Mouse (Mus musculus): Measurements from ENCODE around the gene Pds5a. TPM values are rescaled to one million over a fixed set of nuclear protein-coding genes. Genes with fewer than 3 reads are reported as not detected.
A peak's percentile ranks its signal among the peaks of the same experiment; 100 is the strongest.
"Not testable (repeated sequence)": the region's sequence is repeated elsewhere in the genome, so short reads cannot be mapped to it uniquely, and the experiment has no call there.

Gene Pds5a
- polyA plus RNA-seq, 1 experiment from 2014 or later = 78.4 TPM

GRCm38 (mm10) chr5:65700102-65700501 is 2.0 kb upstream of the Pds5a start:
- Histone ChIP-seq H3K9me3 (ENCODE audit: control insufficient read depth, low read length) (no peaks in the 10 kb centered on the region), H3K4me1 (ENCODE audit: control insufficient read depth, insufficient read depth, low read length) (peaks cover 7% of the 10 kb centered on the region), H3K4me3 (replicated peaks; ENCODE audit: low read depth, low read length) (no peak overlapping the region), H3K36me3 (ENCODE audit: control insufficient read depth, insufficient read depth, low read length) (no peaks in the 10 kb centered on the region), H3K27ac (replicated peaks; ENCODE audit: low read depth, low read length) (no peak overlapping the region), H3K9ac (replicated peaks; ENCODE audit: low read length) (no peak overlapping the region), H3K4me2 (ENCODE audit: low read length) (no peak overlapping the region), H3K27me3 (ENCODE audit: control insufficient read depth, insufficient read depth, low read length) (no peaks in the 10 kb centered on the region)
- no peak for ATAC-seq (ENCODE audit: low FRiP score, low TSS enrichment)
- whole genome bisulfite sequencing = 80% methylated on average over 5 of the region's 5 CpGs
- DNase-seq = no peak

GRCm38 (mm10) chr5:65699146-65699545 is 1.1 kb upstream of the Pds5a start:
- H3K4me1 ChIP-seq (ENCODE audit: control insufficient read depth, insufficient read depth, low read length) = peaks cover 7% of the 10 kb centered on the region
- no peak for ATAC-seq (ENCODE audit: low FRiP score, low TSS enrichment)

GRCm38 (mm10) chr5:65698759-65699136 is 675 bp upstream of the Pds5a start:
- 0 out of 2 replicates have a peak, but pooled peaks cover 7% of the 10 kb centered on the region for H3K36me3 ChIP-seq (ENCODE audit: control insufficient read depth, insufficient read depth, low read length)
- DNase-seq (no peak), ATAC-seq (ENCODE audit: low FRiP score, low TSS enrichment) (no peak)
- no peaks in the 10 kb centered on the region for H3K9me3 ChIP-seq (ENCODE audit: control insufficient read depth, low read length)
- H3K9ac ChIP-seq (replicated peaks; ENCODE audit: low read length) = peak overlapping the region; percentile 92; the same call in 1 of the 2 replicates
- 20% methylated on average over 6 of the region's 6 CpGs for WGBS
- no peaks in the 10 kb centered on the region for H3K27me3 ChIP-seq (ENCODE audit: control insufficient read depth, insufficient read depth, low read length)
- H3K4me3 ChIP-seq (replicated peaks; ENCODE audit: low read depth, low read length) = peak overlapping the region; percentile 70
- peak overlapping the region; percentile 65 for H3K4me2 ChIP-seq (ENCODE audit: low read length)
- peak overlapping the region; percentile 94 for H3K27ac ChIP-seq (replicated peaks; ENCODE audit: low read depth, low read length)
- H3K4me1 ChIP-seq (ENCODE audit: control insufficient read depth, insufficient read depth, low read length) = peaks cover 7% of the 10 kb centered on the region

More at GRCm38 (mm10) chr5:65699146-65699545, 1.1 kb upstream of the Pds5a start:
- peak overlapping the region; percentile 65 for H3K4me2 ChIP-seq (ENCODE audit: low read length)
- H3K4me3 ChIP-seq (replicated peaks; ENCODE audit: low read depth, low read length) = no peak overlapping the region
- H3K27ac ChIP-seq (replicated peaks; ENCODE audit: low read depth, low read length) = no peak overlapping the region
- WGBS = 67% methylated on average over 10 of the region's 10 CpGs
- H3K36me3 ChIP-seq (ENCODE audit: control insufficient read depth, insufficient read depth, low read length) = 0 out of 2 replicates have a peak, but pooled peaks cover 7% of the 10 kb centered on the region
- H3K27me3 ChIP-seq (ENCODE audit: control insufficient read depth, insufficient read depth, low read length) = no peaks in the 10 kb centered on the region
- no peaks in the 10 kb centered on the region for H3K9me3 ChIP-seq (ENCODE audit: control insufficient read depth, low read length)
- H3K9ac ChIP-seq (replicated peaks; ENCODE audit: low read length) = no peak overlapping the region
- no peak for DNase-seq

- H3K27ac ChIP-seq (replicated peaks; ENCODE audit: low read depth, low read length) = peak overlapping the region; percentile 94
- ATAC-seq (ENCODE audit: low FRiP score, low TSS enrichment) = peak; percentile 62; the same call in 1 of the 2 replicates
Measured at GRCm38 (mm10) chr5:65697486-65697835, 612 bp downstream of the Pds5a start.

GRCm38 (mm10) chr5:65696821-65697485 is 1.1 kb downstream of the Pds5a start:
- H3K27ac ChIP-seq (replicated peaks; ENCODE audit: low read depth, low read length) = peak overlapping the region; percentile 94
- 0 out of 2 replicates have a peak, but pooled peaks cover 16% of the 10 kb centered on the region for H3K36me3 ChIP-seq (ENCODE audit: control insufficient read depth, insufficient read depth, low read length)
- peaks cover 7% of the 10 kb centered on the region for H3K4me1 ChIP-seq (ENCODE audit: control insufficient read depth, insufficient read depth, low read length)
- H3K9ac ChIP-seq (replicated peaks; ENCODE audit: low read length) = peak overlapping the region; percentile 92
- DNase-seq = peak; percentile 89
- ATAC-seq (ENCODE audit: low FRiP score, low TSS enrichment) = peak; percentile 19
- H3K4me2 ChIP-seq (ENCODE audit: low read length) = peak overlapping the region; percentile 69
- WGBS = under 1% methylated on average over 58 of the region's 58 CpGs
- H3K4me3 ChIP-seq (replicated peaks; ENCODE audit: low read depth, low read length) = peak overlapping the region; percentile 70
- no peaks in the 10 kb centered on the region for H3K9me3 ChIP-seq (ENCODE audit: control insufficient read depth, low read length)
- no peaks in the 10 kb centered on the region for H3K27me3 ChIP-seq (ENCODE audit: control insufficient read depth, insufficient read depth, low read length)

More at GRCm38 (mm10) chr5:65697486-65697835, 612 bp downstream of the Pds5a start:
- no peaks in the 10 kb centered on the region for H3K9me3 ChIP-seq (ENCODE audit: control insufficient read depth, low read length)
- no peaks in the 10 kb centered on the region for H3K27me3 ChIP-seq (ENCODE audit: control insufficient read depth, insufficient read depth, low read length)
- under 1% methylated on average over 37 of the region's 49 CpGs for whole genome bisulfite sequencing
- H3K36me3 ChIP-seq (ENCODE audit: control insufficient read depth, insufficient read depth, low read length) = 0 out of 2 replicates have a peak, but pooled peaks cover 11% of the 10 kb centered on the region
- H3K4me2 ChIP-seq (ENCODE audit: low read length) = peak overlapping the region; percentile 69
- H3K4me1 ChIP-seq (ENCODE audit: control insufficient read depth, insufficient read depth, low read length) = peaks cover 7% of the 10 kb centered on the region
- peak overlapping the region; percentile 92 for H3K9ac ChIP-seq (replicated peaks; ENCODE audit: low read length)
- H3K4me3 ChIP-seq (replicated peaks; ENCODE audit: low read depth, low read length) = peak overlapping the region; percentile 70
- no peak for DNase-seq

GRCm38 (mm10) chr5:65694076-65694475 is 4.0 kb downstream of the Pds5a start:
- not testable (repeated sequence) for H3K4me1 ChIP-seq (ENCODE audit: control insufficient read depth, insufficient read depth, low read length); H3K4me3 ChIP-seq (replicated peaks; ENCODE audit: low read depth, low read length); DNase-seq; H3K9ac ChIP-seq (replicated peaks; ENCODE audit: low read length); H3K9me3 ChIP-seq (ENCODE audit: control insufficient read depth, low read length); H3K27ac ChIP-seq (replicated peaks; ENCODE audit: low read depth, low read length); ATAC-seq (ENCODE audit: low FRiP score, low TSS enrichment); H3K4me2 ChIP-seq (ENCODE audit: low read length); H3K27me3 ChIP-seq (ENCODE audit: control insufficient read depth, insufficient read depth, low read length)
- H3K36me3 ChIP-seq (ENCODE audit: control insufficient read depth, insufficient read depth, low read length) = 0 out of 2 replicates have a peak, but pooled peaks cover 17% of the 10 kb centered on the region
- WGBS = 96% methylated on average over 2 of the region's 3 CpGs

GRCm38 (mm10) chr5:65693018-65693417 is 5.1 kb downstream of the Pds5a start:
- ATAC-seq (ENCODE audit: low FRiP score, low TSS enrichment) (no peak), DNase-seq (no peak)
- H3K27ac ChIP-seq (replicated peaks; ENCODE audit: low read depth, low read length) = no peak overlapping the region
- no peak overlapping the region for H3K4me3 ChIP-seq (replicated peaks; ENCODE audit: low read depth, low read length)
- no peaks in the 10 kb centered on the region for H3K9me3 ChIP-seq (ENCODE audit: control insufficient read depth, low read length)
- 0 out of 2 replicates have a peak, but pooled peaks cover 17% of the 10 kb centered on the region for H3K36me3 ChIP-seq (ENCODE audit: control insufficient read depth, insufficient read depth, low read length)
- H3K4me2 ChIP-seq (ENCODE audit: low read length) = no peak overlapping the region
- H3K9ac ChIP-seq (replicated peaks; ENCODE audit: low read length) = no peak overlapping the region
- H3K4me1 ChIP-seq (ENCODE audit: control insufficient read depth, insufficient read depth, low read length) = peaks cover 7% of the 10 kb centered on the region
- H3K27me3 ChIP-seq (ENCODE audit: control insufficient read depth, insufficient read depth, low read length) = no peaks in the 10 kb centered on the region

GRCm38 (mm10) chr5:65688806-65689205 is 9.3 kb downstream of the Pds5a start:
- no peak for DNase-seq
- WGBS = 88% methylated on average over 3 of the region's 3 CpGs
- Histone ChIP-seq H3K36me3 (ENCODE audit: control insufficient read depth, insufficient read depth, low read length) (0 out of 2 replicates have a peak, but pooled peaks cover 10% of the 10 kb centered on the region), H3K27ac (replicated peaks; ENCODE audit: low read depth, low read length) (no peak overlapping the region), H3K9me3 (ENCODE audit: control insufficient read depth, low read length) (no peaks in the 10 kb centered on the region), H3K4me2 (ENCODE audit: low read length) (no peak overlapping the region), H3K4me3 (replicated peaks; ENCODE audit: low read depth, low read length) (no peak overlapping the region), H3K9ac (replicated peaks; ENCODE audit: low read length) (no peak overlapping the region), H3K4me1 (ENCODE audit: control insufficient read depth, insufficient read depth, low read length) (no peaks in the 10 kb centered on the region), H3K27me3 (ENCODE audit: control insufficient read depth, insufficient read depth, low read length) (no peaks in the 10 kb centered on the region)
- ATAC-seq (ENCODE audit: low FRiP score, low TSS enrichment) = no peak

- ATAC-seq (ENCODE audit: low FRiP score, low TSS enrichment) = no peak
- Histone ChIP-seq H3K36me3 (ENCODE audit: control insufficient read depth, insufficient read depth, low read length) (no peaks in the 10 kb centered on the region), H3K27me3 (ENCODE audit: control insufficient read depth, insufficient read depth, low read length) (no peaks in the 10 kb centered on the region), H3K4me1 (ENCODE audit: control insufficient read depth, insufficient read depth, low read length) (no peaks in the 10 kb centered on the region), H3K9me3 (ENCODE audit: control insufficient read depth, low read length) (no peaks in the 10 kb centered on the region), H3K9ac (replicated peaks; ENCODE audit: low read length) (no peak overlapping the region), H3K4me2 (ENCODE audit: low read length) (no peak overlapping the region), H3K27ac (replicated peaks; ENCODE audit: low read depth, low read length) (no peak overlapping the region), H3K4me3 (replicated peaks; ENCODE audit: low read depth, low read length) (no peak overlapping the region)
- WGBS = 84% methylated on average over 3 of the region's 3 CpGs
- no peak for DNase-seq
Measured at GRCm38 (mm10) chr5:65686806-65687205, 11.3 kb downstream of the Pds5a start.

All from midbrain, embryonic 14.5 days (tissue).